Mouse (Mus musculus) erythroblast, embryonic 14.5 days (primary cell): ENCODE measurements around the gene Arhgef6.

ENCODE experiments used
- GATA1 ChIP-seq: IDR thresholded peaks from 2 replicates; pipeline ENCODE4 v1.6.1; 2012; ENCODE audit warnings: low read length, inconsistent platforms, mixed read lengths
- TAL1 ChIP-seq: IDR thresholded peaks from 3 replicates; pipeline ENCODE4 v1.6.1; 2012; ENCODE audit warnings: low read length, inconsistent platforms, mixed read lengths

DNA sequence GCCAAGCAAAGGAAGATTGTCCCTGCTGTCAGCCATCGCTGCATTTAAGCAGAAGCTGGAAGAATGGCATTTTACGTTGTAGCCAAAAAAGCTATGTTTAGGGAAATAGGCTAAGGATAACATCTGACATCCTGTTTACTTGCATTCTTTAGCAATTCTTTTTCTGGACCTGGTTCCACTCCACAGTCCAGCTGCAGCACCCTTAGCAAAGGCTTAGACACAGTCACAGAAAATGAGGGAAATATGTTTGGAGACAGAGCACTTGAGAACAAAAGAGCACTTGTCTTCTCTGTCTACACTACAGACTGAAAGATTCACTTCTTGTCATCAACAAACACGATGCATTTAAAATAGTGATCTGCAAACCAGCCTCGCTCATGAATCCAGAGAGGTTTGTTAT is 691 bp upstream of the Arhgef6 start:
- TF ChIP-seq TAL1 (no peak), GATA1 (no peak)
